Mouse (Mus musculus) midbrain, embryonic 10.5 days (tissue): ENCODE measurements at regions not wholly inside any gene's neighbourhood (a gene's known extent, or its start where the extent isn't known, plus 50 kb on each side); places are given as distances from the start of the nearest gene placed in this dataset.

Experiments
- DNase-seq: peaks from one replicate; pipeline ENCODE4 v3.0.0-alpha.2; 2017; ENCODE audit warnings: low spot score
- H3K27ac ChIP-seq: fragments of 300-500 bp; sonication (generic); replicated peaks from 2 replicates; pipeline ENCODE4 v1.5.1; 2016; ENCODE audit warnings: mild to moderate bottlenecking
- H3K27me3 ChIP-seq: fragments of 300-500 bp; sonication (generic); 2 replicates; pipeline ENCODE4 v1.6.1; 2016; ENCODE audit warnings: low read depth, mild to moderate bottlenecking; ENCODE audit not compliant: poor library complexity, severe bottlenecking
- H3K36me3 ChIP-seq: fragments of 300-500 bp; sonication (generic); 2 replicates; pipeline ENCODE4 v1.6.1; 2016; ENCODE audit warnings: mild to moderate bottlenecking, moderate library complexity
- H3K4me1 ChIP-seq: fragments of 300-500 bp; sonication (generic); 2 replicates; pipeline ENCODE4 v1.6.1; 2016
- H3K4me3 ChIP-seq: fragments of 300-500 bp; sonication (generic); 2 replicates; pipeline ENCODE4 v1.5.1; 2016; ENCODE audit warnings: mild to moderate bottlenecking, moderate library complexity
- H3K9me3 ChIP-seq: fragments of 300-500 bp; sonication (generic); replicated peaks from 2 replicates; pipeline ENCODE4 v1.6.1; 2016; ENCODE audit warnings: mild to moderate bottlenecking
- WGBS: fragments of 180-500 bp; shearing (Covaris S2); methylation state at CpG from one replicate; pipeline ENCODE4 v1.1.7; 2016; 5-methylcytosine and 5-hydroxymethylcytosine counted together

DNA sequence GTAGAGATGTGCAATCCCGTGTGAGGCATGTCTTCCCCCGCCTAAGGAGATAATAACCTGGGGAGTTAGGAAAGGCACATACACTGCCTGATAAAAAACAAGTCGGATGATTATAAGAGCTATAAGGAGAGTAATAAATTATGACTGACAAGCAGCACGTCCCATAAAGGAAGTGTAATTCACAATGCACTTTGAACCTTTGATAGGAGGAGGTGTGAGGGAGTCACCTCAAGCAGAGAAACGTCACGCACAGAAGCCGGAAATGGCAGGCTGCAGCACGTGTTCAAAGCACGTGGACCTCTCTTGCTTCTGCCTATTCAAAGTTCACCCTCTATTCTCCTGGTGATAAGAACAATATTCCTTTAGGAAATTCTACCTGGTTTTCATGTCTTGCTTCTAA is 154.4 kb upstream of the Dyrk2 start:
- no peaks in the 10 kb centered on the region for H3K36me3 ChIP-seq
- H3K9me3 ChIP-seq = no peaks in the 10 kb centered on the region
- DNase-seq = no peak
- WGBS = 87% methylated on average over 9 of the region's 9 CpGs
- no peak overlapping the region for H3K4me3 ChIP-seq
- no peak overlapping the region for H3K27ac ChIP-seq
- H3K27me3 ChIP-seq = no peaks in the 10 kb centered on the region
- H3K4me1 ChIP-seq = peaks cover 4% of the 10 kb centered on the region; the same call in 1 of the 2 replicates

DNA sequence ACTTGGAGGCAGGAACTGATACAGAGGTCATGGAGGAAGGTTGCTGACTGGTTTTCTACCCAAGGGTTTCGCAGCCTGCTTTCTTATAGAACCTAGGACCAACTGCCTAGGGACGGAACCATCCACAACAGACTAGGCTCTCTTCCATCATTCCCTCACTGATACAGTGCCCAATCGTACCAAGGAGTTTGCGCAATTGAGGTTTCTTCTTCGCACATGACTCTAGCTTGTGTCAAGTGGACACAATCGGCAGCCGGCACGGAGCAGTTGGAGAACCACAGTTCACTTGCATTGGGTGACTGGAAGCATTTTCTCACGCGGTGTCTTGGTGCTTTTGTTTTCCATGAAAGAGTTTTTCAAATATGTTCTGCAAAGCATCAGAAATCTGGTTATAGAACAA is 149.1 kb upstream of the Dyrk2 start:
- no peak for DNase-seq
- Histone ChIP-seq H3K9me3 (no peaks in the 10 kb centered on the region), H3K4me1 (no peaks in the 10 kb centered on the region), H3K27ac (no peak overlapping the region), H3K27me3 (no peaks in the 10 kb centered on the region), H3K4me3 (no peak overlapping the region), H3K36me3 (no peaks in the 10 kb centered on the region)
- WGBS = 96% methylated on average over 10 of the region's 10 CpGs

DNA sequence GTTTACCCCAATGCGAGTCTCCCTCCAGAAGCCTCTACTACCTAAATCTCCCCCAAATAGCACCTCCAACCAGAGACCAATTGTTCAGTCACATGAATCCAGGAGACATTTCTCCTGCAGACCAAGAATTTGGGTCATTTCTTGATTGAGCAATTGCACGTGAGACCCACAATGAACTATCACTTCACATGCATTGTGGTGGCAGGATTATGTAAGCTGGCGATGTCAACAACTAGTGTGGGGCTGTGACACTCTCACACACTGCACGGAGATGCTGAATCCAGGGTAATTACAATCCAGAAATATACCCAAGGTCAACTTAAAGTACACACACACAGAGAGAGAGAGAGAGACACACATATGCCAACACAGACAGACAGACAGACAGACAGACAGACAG is 148.5 kb upstream of the Dyrk2 start:
- 89% methylated on average over 4 of the region's 4 CpGs for WGBS
- H3K36me3 ChIP-seq = no peaks in the 10 kb centered on the region

DNA sequence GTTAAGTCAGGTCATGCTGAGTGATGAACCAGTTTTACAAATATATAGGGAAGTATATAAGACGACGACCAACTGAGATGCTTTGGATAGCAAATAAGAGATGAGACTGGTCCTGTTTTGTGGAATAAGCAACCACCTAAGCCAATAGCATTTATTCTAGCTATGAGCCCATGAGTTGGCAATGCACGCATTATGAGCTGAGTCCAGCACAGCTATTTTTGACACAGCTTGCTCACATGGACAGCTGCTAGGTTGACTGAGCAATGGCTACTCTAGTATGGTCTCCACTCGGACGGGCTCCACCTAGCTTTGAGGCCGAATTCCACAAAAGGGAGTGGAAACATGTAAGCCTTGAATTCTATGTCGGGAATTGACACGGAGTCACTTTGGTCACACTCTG is 146.1 kb upstream of the Dyrk2 start:
- H3K36me3 ChIP-seq = no peaks in the 10 kb centered on the region
- no peak overlapping the region for H3K27ac ChIP-seq
- WGBS = 93% methylated on average over 8 of the region's 8 CpGs
- no peaks in the 10 kb centered on the region for H3K27me3 ChIP-seq
- no peak for DNase-seq
- no peaks in the 10 kb centered on the region for H3K4me1 ChIP-seq
- no peak overlapping the region for H3K4me3 ChIP-seq
- no peaks in the 10 kb centered on the region for H3K9me3 ChIP-seq

More for the DNA sequence above, 148.5 kb upstream of the Dyrk2 start:
- no peaks in the 10 kb centered on the region for H3K4me1 ChIP-seq
- no peak overlapping the region for H3K4me3 ChIP-seq
- no peak overlapping the region for H3K27ac ChIP-seq
- no peak for DNase-seq
- no peaks in the 10 kb centered on the region for H3K9me3 ChIP-seq
- no peaks in the 10 kb centered on the region for H3K27me3 ChIP-seq

DNA sequence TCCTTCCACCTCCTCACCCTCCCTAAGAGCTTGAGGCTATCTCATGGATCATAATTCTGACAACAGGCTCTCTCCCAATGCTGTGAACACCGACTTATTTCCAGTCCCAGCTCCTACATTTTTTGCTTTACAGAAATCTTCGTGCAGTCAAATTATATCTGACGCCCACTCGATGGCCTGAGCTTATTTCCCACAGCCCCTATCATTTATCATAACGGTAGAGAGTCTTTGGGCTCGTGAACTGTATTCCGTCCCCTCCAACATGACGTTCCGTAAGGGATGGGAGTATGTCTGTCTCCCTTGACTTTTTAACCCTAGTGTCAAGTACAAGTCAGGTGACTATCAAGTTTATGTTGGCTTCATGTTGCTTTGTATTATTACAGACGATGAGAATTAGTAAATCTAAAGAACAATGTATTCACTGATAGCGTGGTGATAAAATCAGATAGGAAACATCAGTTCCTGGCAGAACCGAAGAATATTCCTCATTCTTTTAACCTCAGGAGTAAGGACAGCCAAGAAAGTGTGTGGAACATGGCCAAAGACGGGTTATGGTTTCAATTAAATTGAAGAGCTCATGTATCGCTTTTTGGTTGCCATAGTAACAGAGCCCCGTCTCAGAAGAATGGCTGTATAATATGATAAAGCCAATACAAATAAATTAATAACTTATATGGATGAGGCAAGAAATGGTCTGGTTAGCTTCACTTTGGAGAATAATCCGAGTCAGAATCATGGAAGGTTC is 145.5 kb upstream of the Dyrk2 start:
- WGBS = 88% methylated on average over 16 of the region's 16 CpGs
- Histone ChIP-seq H3K27ac (no peak overlapping the region), H3K4me3 (no peak overlapping the region), H3K9me3 (no peaks in the 10 kb centered on the region), H3K36me3 (no peaks in the 10 kb centered on the region), H3K4me1 (no peaks in the 10 kb centered on the region), H3K27me3 (no peaks in the 10 kb centered on the region)
- DNase-seq = no peak

DNA sequence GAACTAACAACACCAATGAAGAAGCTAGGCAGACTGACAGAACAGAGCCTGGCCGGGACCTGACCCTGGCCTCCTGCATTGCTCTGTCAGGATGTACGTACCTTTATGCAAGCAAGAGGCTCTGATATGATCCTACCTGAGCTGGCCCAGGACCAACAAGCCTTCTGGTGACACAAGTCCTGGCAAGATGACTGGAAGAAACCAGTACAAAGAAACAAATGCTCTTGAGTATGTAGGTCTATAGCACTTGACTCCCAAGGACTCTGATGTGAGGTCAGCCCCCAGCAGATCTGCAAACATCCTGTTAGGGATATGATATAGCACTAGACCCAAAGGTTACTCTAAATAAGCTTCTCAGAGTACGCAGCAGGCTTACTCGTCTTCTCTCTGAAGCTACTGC is 144.7 kb upstream of the Dyrk2 start:
- no peak overlapping the region for H3K4me3 ChIP-seq
- no peaks in the 10 kb centered on the region for H3K4me1 ChIP-seq
- H3K27me3 ChIP-seq = no peaks in the 10 kb centered on the region
- H3K9me3 ChIP-seq = no peaks in the 10 kb centered on the region
- no peaks in the 10 kb centered on the region for H3K36me3 ChIP-seq
- no peak for DNase-seq
- 85% methylated on average over 4 of the region's 4 CpGs for WGBS
- H3K27ac ChIP-seq = no peak overlapping the region

DNA sequence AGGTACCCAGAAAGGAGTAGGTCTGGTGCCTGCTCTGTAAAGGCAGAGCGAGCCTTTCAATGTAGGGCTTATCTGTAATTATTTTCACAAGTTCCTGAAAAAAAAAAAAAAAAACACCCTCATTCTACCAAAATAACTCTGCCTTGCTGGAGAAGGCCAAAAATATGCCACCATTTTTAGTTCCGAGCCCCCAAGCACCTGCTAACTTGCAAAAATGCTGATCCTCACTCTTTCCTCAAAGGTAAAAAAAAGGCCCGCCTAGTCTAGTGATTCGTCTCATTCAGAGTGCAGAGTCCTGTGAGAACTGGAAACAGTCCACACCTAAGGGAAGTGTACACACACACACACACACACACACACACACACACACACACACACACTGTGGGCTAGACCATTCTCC is 143.7 kb upstream of the Dyrk2 start:
- no peak overlapping the region for H3K27ac ChIP-seq
- H3K27me3 ChIP-seq = no peaks in the 10 kb centered on the region
- no peaks in the 10 kb centered on the region for H3K9me3 ChIP-seq
- DNase-seq = no peak
- H3K36me3 ChIP-seq = no peaks in the 10 kb centered on the region
- no peaks in the 10 kb centered on the region for H3K4me1 ChIP-seq
- no peak overlapping the region for H3K4me3 ChIP-seq
- 89% methylated on average over 4 of the region's 4 CpGs for WGBS

DNA sequence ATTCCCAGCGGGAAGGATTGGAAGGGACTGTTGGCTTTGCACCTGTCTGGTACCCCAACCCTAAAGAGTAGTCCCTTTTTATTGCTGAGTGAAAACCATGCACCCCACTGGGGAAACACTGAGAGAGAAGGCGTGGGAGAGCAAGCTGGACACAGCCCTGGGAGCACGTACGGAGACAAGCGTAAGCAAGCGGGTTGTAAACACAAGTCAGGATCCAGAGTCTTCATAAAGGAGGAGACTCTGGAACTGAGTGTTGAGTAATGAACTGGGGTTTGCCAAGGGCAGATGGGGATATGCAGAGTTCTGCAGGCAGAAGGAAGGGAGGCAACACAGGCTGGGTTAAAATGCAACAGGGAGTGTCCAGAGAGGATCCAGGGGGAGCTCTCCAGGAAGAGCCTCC is 141.5 kb upstream of the Dyrk2 start:
- DNase-seq = no peak
- 85% methylated on average over 6 of the region's 6 CpGs for WGBS
- no peaks in the 10 kb centered on the region for H3K9me3 ChIP-seq
- H3K27ac ChIP-seq = no peak overlapping the region
- no peaks in the 10 kb centered on the region for H3K36me3 ChIP-seq
- H3K27me3 ChIP-seq = no peaks in the 10 kb centered on the region
- H3K4me3 ChIP-seq = no peak overlapping the region
- H3K4me1 ChIP-seq = no peaks in the 10 kb centered on the region

DNA sequence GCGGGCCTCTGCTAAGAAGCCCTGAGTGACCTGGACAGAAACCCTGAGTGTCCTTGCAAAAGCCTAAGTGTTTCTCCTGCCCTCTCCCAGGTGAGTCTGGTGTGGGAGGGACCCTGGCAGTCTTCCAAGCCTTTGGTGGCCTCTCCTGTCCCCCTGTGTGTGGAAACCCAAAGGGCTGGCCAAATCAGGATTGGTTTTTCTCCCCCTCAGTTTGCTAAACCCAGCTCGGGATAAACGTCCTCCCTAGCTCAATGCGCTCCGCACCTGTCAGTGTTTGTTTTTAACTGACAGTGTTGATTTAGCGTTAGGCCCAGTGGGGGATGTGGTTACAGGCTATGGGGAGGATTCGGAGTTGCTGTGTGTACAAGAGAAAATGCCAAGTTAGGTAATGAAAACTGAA is 140.9 kb upstream of the Dyrk2 start:
- no peaks in the 10 kb centered on the region for H3K9me3 ChIP-seq
- no peaks in the 10 kb centered on the region for H3K27me3 ChIP-seq
- no peaks in the 10 kb centered on the region for H3K36me3 ChIP-seq
- H3K4me1 ChIP-seq = no peaks in the 10 kb centered on the region
- no peak for DNase-seq
- no peak overlapping the region for H3K27ac ChIP-seq
- no peak overlapping the region for H3K4me3 ChIP-seq
- 52% methylated on average over 7 of the region's 7 CpGs for WGBS

DNA sequence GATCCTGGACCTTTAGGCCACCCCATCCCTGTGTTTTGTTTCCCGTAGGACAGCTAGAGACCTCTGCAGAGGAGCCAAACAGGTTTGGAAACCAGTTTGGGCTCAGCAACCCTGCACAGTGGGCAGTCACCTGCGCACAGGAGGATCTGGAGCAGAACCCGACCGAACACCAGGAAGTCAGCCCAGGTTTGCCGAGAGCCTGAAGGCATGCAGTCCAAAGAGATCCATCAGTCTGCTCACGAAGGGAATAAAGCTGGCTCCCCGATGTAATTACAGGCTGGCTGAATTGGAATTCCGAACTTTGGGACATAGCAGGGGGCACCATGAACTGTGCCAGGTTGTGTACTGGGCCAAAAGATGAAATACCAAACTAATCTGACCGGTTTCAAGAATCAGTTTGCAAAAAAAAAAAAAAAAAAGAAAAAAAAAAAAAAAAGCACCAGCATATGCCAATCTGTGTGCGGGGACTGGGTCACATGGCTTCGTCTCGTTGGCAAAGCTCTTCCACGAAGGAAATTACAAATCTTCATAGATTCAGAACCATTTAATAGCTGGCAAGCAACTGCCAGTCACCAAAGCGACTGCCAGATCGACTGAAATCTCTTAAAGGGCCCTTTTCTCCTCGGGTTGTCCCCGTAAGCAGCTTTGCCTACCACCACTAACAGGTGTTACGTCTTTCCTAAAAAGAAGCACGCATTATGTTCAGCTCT is 137.0 kb upstream of the Dyrk2 start:
- Histone ChIP-seq H3K36me3 (no peaks in the 10 kb centered on the region), H3K4me1 (peaks cover 4% of the 10 kb centered on the region; the same call in 1 of the 2 replicates), H3K4me3 (no peak overlapping the region), H3K9me3 (no peaks in the 10 kb centered on the region), H3K27me3 (no peaks in the 10 kb centered on the region), H3K27ac (no peak overlapping the region)
- 92% methylated on average over 19 of the region's 19 CpGs for WGBS
- no peak for DNase-seq

DNA sequence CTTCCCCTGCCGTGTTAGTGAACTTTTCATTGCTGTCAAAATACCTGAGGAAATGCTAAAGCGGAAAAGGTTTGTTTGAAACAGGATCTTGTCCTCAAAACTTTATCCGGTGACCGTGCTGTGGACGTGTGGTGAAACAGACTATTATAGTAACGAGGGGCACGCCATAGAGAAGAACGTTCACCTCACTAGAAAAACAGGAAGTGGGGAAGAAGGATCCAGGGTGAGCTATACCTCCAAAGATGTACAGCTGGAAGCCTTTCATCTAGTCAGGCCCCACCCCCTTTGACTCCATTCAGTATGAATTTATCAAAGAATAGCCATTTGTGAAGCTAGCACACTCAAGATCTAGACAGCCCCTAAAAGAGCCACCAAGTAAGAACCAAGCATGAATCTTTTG is 135.5 kb upstream of the Dyrk2 start:
- 93% methylated on average over 8 of the region's 8 CpGs for WGBS
- no peak for DNase-seq

DNA sequence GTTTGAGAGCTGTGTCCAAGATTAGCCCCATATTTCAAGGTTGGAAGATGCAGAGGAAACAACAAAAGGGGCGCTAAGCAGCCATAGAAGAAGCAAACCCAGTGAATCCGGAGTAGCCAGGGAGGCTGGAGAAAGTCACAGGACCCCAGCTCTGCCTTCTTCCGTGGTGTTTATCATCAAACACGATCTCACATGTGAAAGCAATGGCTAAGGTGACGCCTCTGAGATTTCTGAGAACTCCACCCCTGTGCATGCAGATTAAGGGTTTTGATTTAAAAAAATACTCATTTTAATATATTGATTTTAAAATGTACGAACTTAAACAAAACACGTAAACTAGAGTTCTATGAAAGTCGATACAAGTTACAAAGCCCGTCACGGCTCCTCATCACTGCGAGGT is 134.4 kb upstream of the Dyrk2 start:
- peaks cover 4% of the 10 kb centered on the region; the same call in 1 of the 2 replicates for H3K4me1 ChIP-seq
- no peak overlapping the region for H3K27ac ChIP-seq
- no peaks in the 10 kb centered on the region for H3K27me3 ChIP-seq
- H3K9me3 ChIP-seq = no peaks in the 10 kb centered on the region
- WGBS = 95% methylated on average over 11 of the region's 11 CpGs
- no peak overlapping the region for H3K4me3 ChIP-seq
- DNase-seq = no peak
- no peaks in the 10 kb centered on the region for H3K36me3 ChIP-seq

More for the DNA sequence above, 135.5 kb upstream of the Dyrk2 start:
- peaks cover 4% of the 10 kb centered on the region; the same call in 1 of the 2 replicates for H3K4me1 ChIP-seq
- H3K27ac ChIP-seq = no peak overlapping the region
- H3K4me3 ChIP-seq = no peak overlapping the region
- no peaks in the 10 kb centered on the region for H3K9me3 ChIP-seq
- no peaks in the 10 kb centered on the region for H3K36me3 ChIP-seq
- no peaks in the 10 kb centered on the region for H3K27me3 ChIP-seq

DNA sequence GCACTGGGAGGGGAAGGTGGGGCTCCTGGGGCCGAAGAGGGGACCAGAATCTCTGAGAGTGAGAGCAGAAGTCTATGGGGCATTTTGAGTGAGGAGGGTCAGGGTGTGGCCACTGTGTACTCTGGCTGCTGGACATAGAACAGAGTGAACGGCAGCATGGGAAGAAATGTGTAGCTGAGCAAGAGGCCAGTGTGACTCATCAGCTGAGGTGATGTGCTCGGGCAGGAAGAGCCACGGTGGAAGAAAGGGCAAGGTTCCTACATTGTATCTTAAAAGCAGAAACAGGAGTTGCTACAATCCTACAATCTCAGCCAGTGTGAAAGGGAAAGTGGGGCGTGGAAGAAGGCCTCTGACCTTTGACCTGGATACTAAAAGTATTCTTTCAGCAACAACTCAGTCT is 133.8 kb upstream of the Dyrk2 start:
- Histone ChIP-seq H3K4me1 (peaks cover 4% of the 10 kb centered on the region; the same call in 1 of the 2 replicates), H3K36me3 (no peaks in the 10 kb centered on the region), H3K4me3 (no peak overlapping the region), H3K9me3 (no peaks in the 10 kb centered on the region), H3K27me3 (no peaks in the 10 kb centered on the region), H3K27ac (no peak overlapping the region)
- DNase-seq = no peak
- WGBS = 57% methylated on average over 5 of the region's 5 CpGs
